Mouse (Mus musculus) stomach, embryonic 16.5 days (tissue): Measurements from ENCODE around the gene Gm28778. TPM values are rescaled to one million over a fixed set of nuclear protein-coding genes. Genes with fewer than 3 reads are reported as not detected.

ENCODE experiments used
- polyA plus RNA-seq: library from polyadenylated mRNA; unstranded; fragments of >200 nt; fragmentation: Nextera tagmentation; extraction: Ambion mirVana; gene quantifications from 2 replicates; pipeline ENCODE4 v1.2.1, GENCODE M21; 2015

Gm28778 gene
- polyA plus RNA-seq, 1 experiment from 2014 or later, result not detected

Other genes starting within 250 kb of the Gm28778 start
- gene Mstn, start 235.5 kb upstream of the Gm28778 start, polyA plus RNA-seq, result 1.1 TPM in 1 of 2 replicates, not detected in the other
- gene 1700019A02Rik, start 109.5 kb upstream of the Gm28778 start, polyA plus RNA-seq, result not detected in 2 replicates
- gene Pms1, start 93 bp upstream of the Gm28778 start, polyA plus RNA-seq, result 13.2 and 14.1 TPM in 2 replicates
- 42.1 and 45.3 TPM in 2 replicates for gene Ormdl1, start within 50 bp of the Gm28778 start, polyA plus RNA-seq
- gene Osgepl1, start 16.5 kb downstream of the Gm28778 start, polyA plus RNA-seq, result 20.2 and 21.5 TPM in 2 replicates
- gene Asdurf, start 55.5 kb downstream of the Gm28778 start, polyA plus RNA-seq, result 2.0 TPM in 1 of 2 replicates, not detected in the other
- gene Gm28551, start 55.6 kb downstream of the Gm28778 start, polyA plus RNA-seq, result 0.74 and 0.84 TPM in 2 replicates
- gene Asnsd1, start 55.6 kb downstream of the Gm28778 start, polyA plus RNA-seq, result 67.5 and 67.6 TPM in 2 replicates